Mouse (Mus musculus) midbrain, embryonic 13.5 days (tissue): ENCODE measurements around the gene Traf3ip3. TPM values are rescaled to one million over a fixed set of nuclear protein-coding genes. Genes with fewer than 3 reads are reported as not detected.
A peak's percentile ranks its signal among the peaks of the same experiment; 100 is the strongest.

Source experiments
- ATAC-seq: fragments of 200-750 bp; cut with Nextera tagmentation; 2 replicates; pipeline ENCODE4 v1.8.0; 2017; ENCODE audit warnings: mild to moderate bottlenecking, moderate TSS enrichment, moderate library complexity
- H3K27ac ChIP-seq: fragments of 300-500 bp; sonication (generic); 2 replicates; pipeline ENCODE4 v1.5.1; 2015; ENCODE audit warnings: inconsistent platforms, mild to moderate bottlenecking, moderate library complexity
- H3K27me3 ChIP-seq: fragments of 300-500 bp; sonication (generic); 2 replicates; pipeline ENCODE4 v1.6.1; 2015; ENCODE audit warnings: mild to moderate bottlenecking, inconsistent platforms
- H3K36me3 ChIP-seq: fragments of 300-500 bp; sonication (generic); 2 replicates; pipeline ENCODE4 v1.6.1; 2015; ENCODE audit warnings: mild to moderate bottlenecking, inconsistent platforms
- H3K4me1 ChIP-seq: fragments of 300-500 bp; sonication (generic); replicated peaks from 2 replicates; pipeline ENCODE4 v1.6.1; 2015; ENCODE audit warnings: inconsistent platforms
- H3K4me2 ChIP-seq: fragments of 300-500 bp; sonication (generic); replicated peaks from 2 replicates; pipeline ENCODE4 v1.6.1; 2015; ENCODE audit warnings: moderate library complexity, mild to moderate bottlenecking, inconsistent platforms
- H3K4me3 ChIP-seq: fragments of 300-500 bp; sonication (generic); replicated peaks from 2 replicates; pipeline ENCODE4 v1.5.1; 2015; ENCODE audit warnings: mild to moderate bottlenecking, inconsistent platforms
- H3K9ac ChIP-seq: fragments of 300-500 bp; sonication (generic); replicated peaks from 2 replicates; pipeline ENCODE4 v1.6.1; 2015; ENCODE audit warnings: mild to moderate bottlenecking, inconsistent platforms
- H3K9me3 ChIP-seq: fragments of 300-500 bp; sonication (generic); 2 replicates; pipeline ENCODE4 v1.6.1; 2016; ENCODE audit warnings: mild to moderate bottlenecking, inconsistent platforms
- WGBS: fragments of 180-500 bp; shearing (Covaris S2); methylation state at CpG from one replicate; pipeline ENCODE4 v1.1.7; 2015; 5-methylcytosine and 5-hydroxymethylcytosine counted together
- polyA plus RNA-seq: library from polyadenylated mRNA; unstranded; fragments of >200 nt; fragmentation: Nextera tagmentation; extraction: Ambion mirVana; gene quantifications from 2 replicates; pipeline ENCODE4 v1.2.1, GENCODE M21; 2015

Traf3ip3 gene
- polyA plus RNA-seq, 1 experiment from 2014 or later, result 1.1 TPM

DNA sequence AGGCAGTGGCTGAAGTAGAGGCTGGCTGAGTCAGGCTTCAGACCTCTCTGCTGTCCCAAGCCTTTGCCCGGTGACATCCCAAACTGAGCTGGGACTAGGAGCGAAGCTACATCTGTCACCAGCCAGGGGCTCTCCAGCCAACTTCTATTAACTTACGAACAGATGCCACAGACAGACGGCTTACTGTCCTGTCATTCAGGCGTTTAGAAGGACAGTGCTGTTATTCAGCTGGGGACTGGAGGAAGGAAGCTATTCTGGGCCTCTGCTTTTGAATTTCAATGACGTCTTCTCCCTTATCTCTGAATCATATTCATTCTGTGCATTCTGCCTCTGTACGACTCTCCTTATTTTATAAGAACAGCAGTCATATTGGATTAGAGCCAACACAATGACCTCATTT lies 50.4 kb downstream of the Traf3ip3 start:
- no peaks in the 10 kb centered on the region for H3K36me3 ChIP-seq
- ATAC-seq, result no peak
- peaks cover 14% of the 10 kb centered on the region for H3K4me1 ChIP-seq
- 41% methylated on average over 7 of the region's 7 CpGs for WGBS
- H3K27ac ChIP-seq, result no peak overlapping the region
- H3K9ac ChIP-seq, result no peak overlapping the region
- peaks cover 47% of the 10 kb centered on the region for H3K27me3 ChIP-seq
- no peaks in the 10 kb centered on the region for H3K9me3 ChIP-seq
- no peak overlapping the region for H3K4me2 ChIP-seq
- no peak overlapping the region for H3K4me3 ChIP-seq

DNA sequence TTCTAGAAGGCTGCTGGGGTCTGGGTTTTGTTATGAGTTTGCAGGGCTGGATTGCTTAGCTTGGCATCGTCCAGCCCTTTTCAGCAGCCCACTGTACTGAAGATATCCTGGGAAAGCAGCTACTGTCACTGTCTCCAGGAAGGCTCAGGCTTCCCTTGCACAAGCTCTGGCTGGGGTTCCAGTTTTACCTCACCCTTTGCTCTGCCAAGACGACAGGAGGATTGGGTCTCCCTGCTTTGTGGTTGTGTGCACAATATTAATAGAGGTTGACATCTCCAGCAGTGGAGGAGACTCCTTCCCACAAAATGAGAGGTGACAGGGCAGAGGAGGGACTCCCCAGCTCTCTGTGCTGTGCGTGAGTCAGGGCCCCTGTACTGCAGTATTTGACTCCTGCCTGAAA lies 52.3 kb downstream of the Traf3ip3 start:
- no peak for ATAC-seq
- Histone ChIP-seq H3K27ac (no peak overlapping the region), H3K4me2 (no peak overlapping the region), H3K36me3 (no peaks in the 10 kb centered on the region), H3K4me1 (peaks cover 14% of the 10 kb centered on the region), H3K9me3 (no peaks in the 10 kb centered on the region), H3K9ac (no peak overlapping the region), H3K4me3 (no peak overlapping the region), H3K27me3 (peaks cover 33% of the 10 kb centered on the region)
- 61% methylated on average over 3 of the region's 3 CpGs for WGBS

DNA sequence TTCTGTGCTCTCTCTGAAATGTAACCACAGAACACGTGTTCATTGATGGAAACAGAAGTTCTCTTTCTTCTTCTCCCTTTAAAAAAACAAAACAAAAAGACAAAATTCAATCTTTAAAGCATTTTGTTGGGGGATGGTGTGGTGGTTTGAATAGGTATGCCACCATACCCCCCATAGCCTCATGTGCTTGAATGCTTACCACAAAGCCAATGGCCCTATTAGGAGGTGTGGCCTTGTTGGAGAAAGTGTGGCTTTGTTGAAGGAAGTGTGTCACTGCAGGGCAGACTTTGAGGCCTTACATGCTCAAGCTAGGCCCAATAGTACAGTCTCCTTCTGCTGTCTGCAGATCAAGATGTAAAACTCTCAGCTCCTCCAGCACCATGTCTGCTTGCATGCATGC lies 55.1 kb downstream of the Traf3ip3 start:
- ATAC-seq, result no peak
- H3K4me2 ChIP-seq, result no peak overlapping the region
- H3K4me1 ChIP-seq, result peaks cover 4% of the 10 kb centered on the region; the same call in 1 of the 2 replicates
- H3K9me3 ChIP-seq, result no peaks in the 10 kb centered on the region
- H3K9ac ChIP-seq, result no peak overlapping the region
- no peak overlapping the region for H3K27ac ChIP-seq
- peaks cover 5% of the 10 kb centered on the region for H3K27me3 ChIP-seq
- no peaks in the 10 kb centered on the region for H3K36me3 ChIP-seq
- no peak overlapping the region for H3K4me3 ChIP-seq
- WGBS, result 97% methylated on average over 1 of the region's 1 CpGs

DNA sequence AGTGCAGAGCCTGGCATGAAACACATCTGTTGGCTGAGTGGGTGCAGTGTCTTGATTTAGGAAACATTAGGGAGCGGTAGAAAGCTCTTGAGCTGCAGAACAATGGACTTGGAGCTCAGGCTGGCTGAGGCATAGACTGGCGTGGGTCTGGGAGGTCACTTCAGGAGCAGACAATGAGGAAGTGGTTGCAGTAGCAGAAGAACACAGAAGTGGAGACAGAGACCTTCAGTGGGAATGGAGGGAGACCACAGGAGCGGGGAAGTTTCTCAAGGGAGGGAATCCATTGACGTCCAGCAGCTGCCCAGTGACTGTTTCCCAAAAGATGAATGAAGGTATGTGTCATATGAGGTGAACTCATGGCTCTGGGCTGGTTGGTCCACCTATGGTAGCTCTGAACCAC lies 56.4 kb downstream of the Traf3ip3 start:
- H3K27ac ChIP-seq, result no peak overlapping the region
- H3K9ac ChIP-seq, result no peak overlapping the region
- 80% methylated on average over 4 of the region's 4 CpGs for WGBS
- no peak for ATAC-seq
- no peaks in the 10 kb centered on the region; the same call in 1 of the 2 replicates for H3K27me3 ChIP-seq
- no peaks in the 10 kb centered on the region for H3K4me1 ChIP-seq
- H3K4me3 ChIP-seq, result no peak overlapping the region
- H3K36me3 ChIP-seq, result no peaks in the 10 kb centered on the region
- no peaks in the 10 kb centered on the region for H3K9me3 ChIP-seq
- H3K4me2 ChIP-seq, result no peak overlapping the region

- H3K27ac ChIP-seq, result no peak overlapping the region
- WGBS, result 92% methylated on average over 6 of the region's 6 CpGs
- no peaks in the 10 kb centered on the region for H3K9me3 ChIP-seq
- no peak overlapping the region for H3K9ac ChIP-seq
- no peak overlapping the region for H3K4me2 ChIP-seq
- ATAC-seq, result no peak
- H3K4me1 ChIP-seq, result no peaks in the 10 kb centered on the region
- no peaks in the 10 kb centered on the region; the same call in 1 of the 2 replicates for H3K27me3 ChIP-seq
- H3K4me3 ChIP-seq, result no peak overlapping the region
- no peaks in the 10 kb centered on the region for H3K36me3 ChIP-seq
These were observed 57.0 kb downstream of the Traf3ip3 start for GRCm38 (mm10) chr1:193144516-193144915.

- ATAC-seq, result no peak
- Histone ChIP-seq H3K4me3 (no peak overlapping the region), H3K27me3 (no peaks in the 10 kb centered on the region), H3K9me3 (no peaks in the 10 kb centered on the region), H3K9ac (no peak overlapping the region), H3K36me3 (no peaks in the 10 kb centered on the region), H3K4me2 (no peak overlapping the region), H3K4me1 (no peaks in the 10 kb centered on the region), H3K27ac (no peak overlapping the region)
- 92% methylated on average over 8 of the region's 8 CpGs for WGBS
These were observed 58.9 kb downstream of the Traf3ip3 start for GRCm38 (mm10) chr1:193142517-193143062.

- no peak for ATAC-seq
- WGBS, result 83% methylated on average over 7 of the region's 7 CpGs
- H3K27me3 ChIP-seq, result no peaks in the 10 kb centered on the region
- no peaks in the 10 kb centered on the region for H3K9me3 ChIP-seq
- H3K4me1 ChIP-seq, result no peaks in the 10 kb centered on the region
- no peaks in the 10 kb centered on the region for H3K36me3 ChIP-seq
- H3K4me3 ChIP-seq, result no peak overlapping the region
- H3K9ac ChIP-seq, result no peak overlapping the region
- no peak overlapping the region for H3K4me2 ChIP-seq
- H3K27ac ChIP-seq, result no peak overlapping the region
These were observed 60.4 kb downstream of the Traf3ip3 start for GRCm38 (mm10) chr1:193141118-193141517.

DNA sequence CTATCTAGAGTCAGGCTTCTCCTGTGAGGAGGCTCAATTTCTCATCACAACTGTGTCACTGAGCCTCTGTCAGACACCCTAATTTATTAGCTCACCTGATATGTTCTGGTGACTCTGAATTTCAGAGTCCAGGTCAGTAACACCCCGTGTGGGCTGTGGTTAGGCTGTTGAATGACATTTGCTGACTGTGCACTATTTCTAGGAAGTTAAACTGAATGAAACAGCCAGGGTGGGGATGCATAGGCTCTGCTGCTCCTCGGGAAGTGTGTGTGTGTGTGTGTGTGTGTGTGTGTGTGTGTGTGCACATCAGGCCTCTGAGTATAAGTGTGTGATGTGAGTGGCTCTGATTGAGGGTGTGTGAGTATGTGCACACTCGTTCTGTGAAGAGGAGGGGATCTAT lies 62.8 kb downstream of the Traf3ip3 start:
- WGBS, result 65% methylated on average over 3 of the region's 3 CpGs
- Histone ChIP-seq H3K4me1 (no peaks in the 10 kb centered on the region), H3K9me3 (no peaks in the 10 kb centered on the region), H3K4me2 (no peak overlapping the region), H3K27ac (no peak overlapping the region), H3K36me3 (no peaks in the 10 kb centered on the region), H3K27me3 (no peaks in the 10 kb centered on the region), H3K4me3 (no peak overlapping the region), H3K9ac (no peak overlapping the region)
- ATAC-seq, result no peak

GRCm38 (mm10) chr1:193138087-193138486 lies 63.4 kb downstream of the Traf3ip3 start:
- Histone ChIP-seq H3K4me1 (no peaks in the 10 kb centered on the region), H3K27ac (no peak overlapping the region), H3K27me3 (no peaks in the 10 kb centered on the region), H3K9me3 (no peaks in the 10 kb centered on the region), H3K4me2 (no peak overlapping the region), H3K4me3 (no peak overlapping the region), H3K9ac (no peak overlapping the region), H3K36me3 (no peaks in the 10 kb centered on the region)
- WGBS, result 51% methylated on average over 7 of the region's 7 CpGs
- ATAC-seq, result no peak

GRCm38 (mm10) chr1:193133726-193134125 lies 67.8 kb downstream of the Traf3ip3 start:
- H3K36me3 ChIP-seq, result no peaks in the 10 kb centered on the region
- WGBS, result 84% methylated on average over 1 of the region's 1 CpGs
- no peak overlapping the region for H3K4me2 ChIP-seq
- no peak for ATAC-seq
- H3K9me3 ChIP-seq, result no peaks in the 10 kb centered on the region
- no peak overlapping the region for H3K4me3 ChIP-seq
- H3K4me1 ChIP-seq, result peaks cover 6% of the 10 kb centered on the region
- no peaks in the 10 kb centered on the region for H3K27me3 ChIP-seq
- no peak overlapping the region for H3K9ac ChIP-seq
- H3K27ac ChIP-seq, result no peak overlapping the region

GRCm38 (mm10) chr1:193132385-193132784 lies 69.1 kb downstream of the Traf3ip3 start:
- no peak for ATAC-seq
- H3K4me2 ChIP-seq, result no peak overlapping the region

GRCm38 (mm10) chr1:193131311-193131948 lies 70.1 kb downstream of the Traf3ip3 start:
- ATAC-seq, result no peak
- no peak overlapping the region for H3K27ac ChIP-seq
- WGBS, result 93% methylated on average over 6 of the region's 6 CpGs

More at GRCm38 (mm10) chr1:193132385-193132784, 69.1 kb downstream of the Traf3ip3 start:
- Histone ChIP-seq H3K27me3 (no peaks in the 10 kb centered on the region), H3K4me1 (peaks cover 15% of the 10 kb centered on the region), H3K4me3 (no peak overlapping the region), H3K27ac (no peak overlapping the region), H3K9ac (no peak overlapping the region), H3K36me3 (peaks cover 8% of the 10 kb centered on the region), H3K9me3 (no peaks in the 10 kb centered on the region)

GRCm38 (mm10) chr1:193130839-193131238 lies 70.7 kb downstream of the Traf3ip3 start:
- H3K4me1 ChIP-seq, result peaks cover 15% of the 10 kb centered on the region
- peak overlapping the region; percentile 99 for H3K4me3 ChIP-seq
- 87% methylated on average over 8 of the region's 8 CpGs for WGBS
- H3K4me2 ChIP-seq, result peak overlapping the region; percentile 57
- H3K9me3 ChIP-seq, result no peaks in the 10 kb centered on the region
- peak; percentile 35; the same call in 1 of the 2 replicates for ATAC-seq
- peaks cover 18% of the 10 kb centered on the region for H3K36me3 ChIP-seq
- H3K27me3 ChIP-seq, result no peaks in the 10 kb centered on the region
- H3K9ac ChIP-seq, result peak overlapping the region; percentile 64; the same call in 1 of the 2 replicates
- H3K27ac ChIP-seq, result peak overlapping the region; percentile 78

More at GRCm38 (mm10) chr1:193131311-193131948, 70.1 kb downstream of the Traf3ip3 start:
- Histone ChIP-seq H3K4me3 (no peak overlapping the region), H3K4me2 (no peak overlapping the region), H3K9me3 (no peaks in the 10 kb centered on the region), H3K27me3 (no peaks in the 10 kb centered on the region), H3K4me1 (peaks cover 15% of the 10 kb centered on the region), H3K9ac (no peak overlapping the region), H3K36me3 (peaks cover 16% of the 10 kb centered on the region)
